Mouse (Mus musculus) heart, postnatal 0 days (tissue): ENCODE measurements around the gene Ngp. TPM values are rescaled to one million over a fixed set of nuclear protein-coding genes. Genes with fewer than 3 reads are reported as not detected.
A peak's percentile ranks its signal among the peaks of the same experiment; 100 is the strongest.

Source experiments
- ATAC-seq: fragments of 200-750 bp; cut with Nextera tagmentation; 2 replicates; pipeline ENCODE4 v1.8.0; 2017; ENCODE audit warnings: low read depth, moderate number of reproducible peaks, moderate library complexity; ENCODE audit not compliant: insufficient read depth
- DNase-seq: peaks from one replicate; pipeline ENCODE4 v3.0.0-alpha.2; 2016; ENCODE audit warnings: low spot score
- H3K27ac ChIP-seq: fragments of 300-500 bp; sonication (generic); 2 replicates; pipeline ENCODE4 v1.5.1; 2014; ENCODE audit warnings: low read depth, mild to moderate bottlenecking
- H3K27me3 ChIP-seq: fragments of 300-500 bp; sonication (generic); 2 replicates; pipeline ENCODE4 v1.6.1; 2014; ENCODE audit warnings: low read length, mixed read lengths; ENCODE audit not compliant: control insufficient read depth, insufficient read depth
- H3K36me3 ChIP-seq: fragments of 300-500 bp; sonication (generic); replicated peaks from 2 replicates; pipeline ENCODE4 v1.6.1; 2014; ENCODE audit warnings: low read length, mixed read lengths; ENCODE audit not compliant: control insufficient read depth, insufficient read depth
- H3K4me1 ChIP-seq: fragments of 300-500 bp; sonication (generic); 2 replicates; pipeline ENCODE4 v1.6.1; 2014; ENCODE audit warnings: antibody characterized with exemption; ENCODE audit not compliant: control insufficient read depth, insufficient read depth
- H3K4me2 ChIP-seq: fragments of 300-500 bp; sonication (generic); 2 replicates; pipeline ENCODE4 v1.6.1; 2014; ENCODE audit warnings: low read depth, mild to moderate bottlenecking, low read length, moderate library complexity
- H3K4me3 ChIP-seq: fragments of 300-500 bp; sonication (generic); 2 replicates; pipeline ENCODE4 v1.5.1; 2014; ENCODE audit warnings: low read depth, low read length
- H3K9ac ChIP-seq: fragments of 300-500 bp; sonication (generic); replicated peaks from 2 replicates; pipeline ENCODE4 v1.6.1; 2014; ENCODE audit warnings: low read depth, low read length, mixed read lengths
- H3K9me3 ChIP-seq: fragments of 300-500 bp; sonication (generic); replicated peaks from 2 replicates; pipeline ENCODE4 v1.6.1; 2016; ENCODE audit warnings: low read length; ENCODE audit not compliant: control insufficient read depth
- CTCF ChIP-seq: IDR thresholded peaks from 2 replicates; pipeline ENCODE4 v1.5.1; 2016; ENCODE audit warnings: antibody characterized with exemption, control low read depth, low read depth
- EP300 ChIP-seq: IDR thresholded peaks from 2 replicates; pipeline ENCODE4 v1.6.1; 2016; ENCODE audit warnings: antibody characterized with exemption, low read depth
- WGBS: fragments of 180-500 bp; shearing (Covaris S2); extraction: QIAGEN DNeasy Blood & Tissue Kit; methylation state at CpG from one replicate; pipeline ENCODE4 v1.1.7; 2014; 5-methylcytosine and 5-hydroxymethylcytosine counted together
- polyA plus RNA-seq: library from polyadenylated mRNA; unstranded; fragments of >200 nt; fragmentation: Nextera tagmentation; extraction: Ambion mirVana; gene quantifications from 2 replicates; pipeline ENCODE4 v1.2.1, GENCODE M21; 2015
- total RNA-seq: library from RNA; depleted of rRNA; stranded (reverse); fragments of >200 nt; gene quantifications from 2 replicates; pipeline ENCODE4 v1.2.3, GENCODE M21; 2014; ENCODE audit warnings: low replicate concordance

Gene Ngp
- total and polyA plus RNA-seq, 2 experiments from 2014 or later = 1.8 TPM

DNA sequence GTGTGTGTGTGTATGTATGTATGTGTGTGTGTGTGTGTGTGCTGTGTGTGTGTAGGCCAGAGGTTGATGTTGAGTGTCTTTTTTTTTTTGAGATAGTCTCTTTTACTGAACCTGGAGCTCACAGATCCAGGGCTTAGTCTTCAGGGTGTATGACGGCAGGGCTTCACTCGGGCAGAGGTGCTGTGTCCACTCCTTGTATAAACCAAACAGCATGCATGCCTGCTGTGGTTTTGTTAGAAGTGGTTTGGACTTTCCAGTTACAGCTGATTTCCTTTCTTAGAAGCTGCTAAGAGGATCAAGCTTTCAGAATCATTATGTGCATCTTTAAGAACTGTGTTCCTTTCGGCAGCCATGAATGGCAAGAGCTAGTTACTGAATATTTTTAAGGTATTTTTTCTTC lies 38.4 kb downstream of the Ngp start:
- no peak overlapping the region for H3K27ac ChIP-seq
- H3K4me2 ChIP-seq = no peak overlapping the region
- no peak overlapping the region for H3K9ac ChIP-seq
- DNase-seq = no peak
- H3K4me3 ChIP-seq = no peak overlapping the region
- 85% methylated on average over 3 of the region's 3 CpGs for WGBS
- H3K4me1 ChIP-seq = no peaks in the 10 kb centered on the region
- TF ChIP-seq CTCF = no peak
- no peak for TF ChIP-seq EP300
- peaks cover 7% of the 10 kb centered on the region for H3K36me3 ChIP-seq
- H3K9me3 ChIP-seq = no peaks in the 10 kb centered on the region
- ATAC-seq = no peak
- no peaks in the 10 kb centered on the region for H3K27me3 ChIP-seq

DNA sequence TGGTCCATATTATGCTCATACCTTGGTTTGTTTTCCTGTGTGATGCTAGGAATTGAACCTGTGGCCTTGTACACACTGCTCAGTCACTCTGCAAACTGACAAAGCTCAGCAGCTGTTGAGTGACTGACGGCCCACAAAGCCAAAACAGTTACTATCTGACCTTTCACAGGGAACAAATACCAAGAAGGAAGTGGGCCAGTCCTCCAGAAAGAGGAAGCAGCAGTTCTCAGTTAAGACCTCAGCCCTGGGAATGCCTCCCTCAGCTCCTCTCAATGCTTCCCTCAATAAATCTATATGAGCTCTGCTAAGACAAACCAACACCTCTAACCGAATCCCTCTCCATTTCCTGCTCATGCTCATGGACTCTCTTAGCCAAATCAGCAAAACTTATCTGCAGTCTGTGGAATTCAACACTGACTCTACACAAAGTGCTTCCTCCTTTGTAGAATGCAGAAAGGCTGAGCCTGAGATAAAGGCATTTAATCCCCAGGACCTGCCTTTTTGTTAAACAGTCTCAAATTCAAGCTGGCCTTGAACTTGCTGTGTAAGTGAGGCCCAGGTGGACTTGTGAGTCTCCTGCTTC lies 39.7 kb downstream of the Ngp start:
- 0 out of 2 replicates have a peak, but pooled peaks have one; percentile 17 for ATAC-seq
- no peak overlapping the region for H3K4me3 ChIP-seq
- H3K4me1 ChIP-seq = no peaks in the 10 kb centered on the region
- no peak for DNase-seq
- no peak overlapping the region for H3K4me2 ChIP-seq
- H3K9me3 ChIP-seq = no peaks in the 10 kb centered on the region
- H3K36me3 ChIP-seq = peaks cover 7% of the 10 kb centered on the region; the same call in 1 of the 2 replicates
- no peak for TF ChIP-seq CTCF
- TF ChIP-seq EP300 = no peak
- no peak overlapping the region for H3K9ac ChIP-seq
- H3K27me3 ChIP-seq = no peaks in the 10 kb centered on the region
- peak overlapping the region; percentile 14 for H3K27ac ChIP-seq
- WGBS = 27% methylated on average over 2 of the region's 2 CpGs

DNA sequence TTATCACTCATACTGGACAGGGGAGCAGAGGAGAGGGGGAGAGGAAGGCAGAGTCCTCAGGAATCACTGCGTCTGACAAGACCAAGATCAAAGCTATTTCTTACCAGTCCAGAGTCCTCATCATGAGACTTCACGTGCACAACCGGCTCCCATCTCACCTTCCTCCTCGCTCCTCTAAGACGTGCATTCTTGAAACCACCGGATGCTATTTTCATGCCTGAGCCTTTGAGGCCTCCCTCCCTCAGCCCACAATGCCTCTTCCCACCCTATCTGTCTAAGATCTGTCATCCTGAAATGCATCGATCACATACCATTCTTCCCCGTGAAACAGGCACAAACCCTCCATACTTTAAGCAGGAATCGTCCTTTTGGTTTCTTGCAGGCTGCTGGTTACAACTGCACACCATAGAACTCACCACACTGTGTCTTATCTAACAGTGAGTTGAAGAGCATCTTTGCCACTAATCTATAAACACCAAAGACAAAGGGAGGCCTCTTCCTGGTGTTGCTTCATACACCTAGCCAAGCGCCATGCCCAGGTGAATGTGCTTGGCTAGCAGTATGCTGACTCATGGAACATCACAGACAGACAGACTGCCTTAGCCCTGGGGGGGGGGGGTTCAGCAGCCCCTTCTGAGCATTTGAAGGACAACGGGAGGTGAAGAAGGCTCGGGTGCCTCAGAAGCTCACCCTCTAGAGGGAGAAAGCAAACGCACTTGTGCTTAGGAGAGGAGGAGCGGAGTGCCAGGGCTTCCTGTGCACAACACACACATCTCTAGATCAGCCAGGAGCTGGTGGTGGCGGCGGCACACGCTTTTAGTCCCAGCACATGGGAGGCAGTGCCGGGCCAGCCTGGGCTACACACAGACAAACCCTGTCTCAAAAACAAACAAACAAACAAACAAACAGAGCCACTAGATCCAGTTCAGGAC lies 41.6 kb downstream of the Ngp start:
- no peaks in the 10 kb centered on the region for H3K27me3 ChIP-seq
- no peaks in the 10 kb centered on the region for H3K4me1 ChIP-seq
- ATAC-seq (no peak), DNase-seq (no peak)
- WGBS = 72% methylated on average over 18 of the region's 18 CpGs
- H3K9me3 ChIP-seq = no peaks in the 10 kb centered on the region
- no peak overlapping the region for H3K27ac ChIP-seq
- H3K9ac ChIP-seq = no peak overlapping the region
- H3K36me3 ChIP-seq = no peaks in the 10 kb centered on the region
- TF ChIP-seq EP300 (no peak), CTCF (no peak)
- H3K4me2 ChIP-seq = no peak overlapping the region
- no peak overlapping the region for H3K4me3 ChIP-seq

DNA sequence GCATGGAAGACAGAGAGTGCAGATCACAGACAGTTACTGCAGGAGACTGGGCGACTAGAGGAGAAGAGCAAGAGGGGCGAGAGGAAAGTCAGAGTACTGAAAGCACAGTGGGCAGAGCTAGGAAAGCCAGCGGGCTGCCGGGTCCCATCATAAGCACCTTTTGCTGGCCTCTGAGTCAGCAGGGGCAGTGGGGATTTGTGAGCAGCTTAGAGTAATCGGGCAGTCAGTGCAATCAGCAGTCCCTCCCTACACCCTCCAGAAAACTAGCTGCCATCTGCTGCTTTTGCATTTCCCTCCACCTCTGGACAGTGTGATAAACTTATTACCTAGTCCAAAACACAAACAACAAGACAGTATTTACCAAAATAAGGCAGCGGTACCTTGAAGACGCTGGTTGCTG lies 42.8 kb downstream of the Ngp start:
- Histone ChIP-seq H3K9ac (no peak overlapping the region), H3K4me1 (no peaks in the 10 kb centered on the region), H3K36me3 (no peaks in the 10 kb centered on the region), H3K27ac (no peak overlapping the region), H3K27me3 (no peaks in the 10 kb centered on the region), H3K9me3 (no peaks in the 10 kb centered on the region), H3K4me2 (no peak overlapping the region), H3K4me3 (no peak overlapping the region)
- DNase-seq (no peak), ATAC-seq (no peak)
- 68% methylated on average over 7 of the region's 7 CpGs for WGBS
- no peak for TF ChIP-seq CTCF

DNA sequence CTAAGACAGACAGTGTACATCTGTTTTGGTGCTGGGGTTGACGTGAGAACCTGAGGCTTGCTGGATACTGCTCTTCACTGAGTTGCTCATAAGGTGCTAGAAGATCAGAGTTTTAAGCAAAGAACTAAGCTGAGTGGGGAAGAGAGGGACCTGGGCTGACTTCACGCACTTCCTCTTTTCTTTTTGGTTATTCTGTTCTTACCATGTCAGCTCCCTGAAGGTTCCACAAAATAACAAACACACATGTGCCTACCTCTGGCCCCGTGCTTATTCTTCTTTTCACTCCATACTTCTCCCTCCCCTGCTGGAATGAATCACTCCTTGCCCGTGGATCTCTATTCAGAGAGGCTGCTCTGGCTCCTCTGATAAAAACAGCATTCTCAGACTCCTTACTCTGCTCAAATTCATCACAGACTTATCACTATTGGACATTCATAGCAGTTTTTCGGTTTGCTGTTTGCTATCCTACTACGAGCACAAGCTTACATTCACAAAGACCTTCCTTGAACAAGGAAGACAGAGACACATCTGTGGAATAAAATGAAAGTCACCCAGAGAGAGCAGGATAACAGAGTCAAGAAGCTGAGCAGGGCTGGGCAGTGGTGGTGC lies 44.5 kb downstream of the Ngp start:
- no peak overlapping the region for H3K4me3 ChIP-seq

More for the DNA sequence above, 44.5 kb downstream of the Ngp start:
- ATAC-seq (no peak), DNase-seq (no peak)
- 87% methylated on average over 6 of the region's 6 CpGs for WGBS
- no peaks in the 10 kb centered on the region for H3K27me3 ChIP-seq
- H3K27ac ChIP-seq = no peak overlapping the region
- no peaks in the 10 kb centered on the region for H3K9me3 ChIP-seq
- no peaks in the 10 kb centered on the region for H3K36me3 ChIP-seq
- H3K4me1 ChIP-seq = no peaks in the 10 kb centered on the region
- no peak overlapping the region for H3K9ac ChIP-seq
- H3K4me2 ChIP-seq = no peak overlapping the region
- TF ChIP-seq EP300 (no peak), CTCF (no peak)
